Mouse (Mus musculus) megakaryocyte, embryonic 14.5 days (primary cell): Measurements from ENCODE around the gene Tle3.

Experiments
- FLI1 ChIP-seq: IDR thresholded peaks from 2 replicates; pipeline ENCODE4 v1.6.1; 2012; ENCODE audit warnings: low read length, inconsistent platforms, mixed read lengths
- GATA1 ChIP-seq: IDR thresholded peaks from 3 replicates; pipeline ENCODE4 v1.6.1; 2012; ENCODE audit warnings: mixed read lengths, low read length, inconsistent platforms, borderline replicate concordance

- TF ChIP-seq GATA1 (no peak), FLI1 (no peak)
These were observed 22.5 kb upstream of the Tle3 start for GRCm38 (mm10) chr9:61349697-61350096.
